Mouse (Mus musculus) lung, embryonic 14.5 days (tissue): ENCODE measurements around the gene Cnn3. TPM values are rescaled to one million over a fixed set of nuclear protein-coding genes. Genes with fewer than 3 reads are reported as not detected.
A peak's percentile ranks its signal among the peaks of the same experiment; 100 is the strongest.

Experiments
- ATAC-seq: fragments of 200-750 bp; cut with Nextera tagmentation; 2 replicates; pipeline ENCODE4 v1.8.0; 2017; ENCODE audit warnings: mild to moderate bottlenecking, moderate TSS enrichment, moderate library complexity; ENCODE audit not compliant: insufficient read depth
- DNase-seq: peaks from one replicate; pipeline ENCODE4 v3.0.0-alpha.2; 2015
- H3K27ac ChIP-seq: fragments of 300-500 bp; sonication (generic); 2 replicates; pipeline ENCODE4 v1.5.1; 2014; ENCODE audit warnings: low read depth, mild to moderate bottlenecking, moderate library complexity
- H3K27me3 ChIP-seq: fragments of 300-500 bp; sonication (generic); 2 replicates; pipeline ENCODE4 v1.6.1; 2014; ENCODE audit warnings: low read length, control low read depth; ENCODE audit not compliant: insufficient read depth
- H3K36me3 ChIP-seq: fragments of 300-500 bp; sonication (generic); 2 replicates; pipeline ENCODE4 v1.6.1; 2014; ENCODE audit warnings: control low read depth; ENCODE audit not compliant: insufficient read depth
- H3K4me1 ChIP-seq: fragments of 300-500 bp; sonication (generic); 2 replicates; pipeline ENCODE4 v1.6.1; 2014; ENCODE audit warnings: antibody characterized with exemption, control low read depth; ENCODE audit not compliant: insufficient read depth
- H3K4me2 ChIP-seq: fragments of 300-500 bp; sonication (generic); 2 replicates; pipeline ENCODE4 v1.6.1; 2014; ENCODE audit warnings: mild to moderate bottlenecking
- H3K4me3 ChIP-seq: fragments of 300-500 bp; sonication (generic); 2 replicates; pipeline ENCODE4 v1.5.1; 2014; ENCODE audit warnings: low read depth, low read length
- H3K9ac ChIP-seq: fragments of 300-500 bp; sonication (generic); 2 replicates; pipeline ENCODE4 v1.6.1; 2014
- H3K9me3 ChIP-seq: fragments of 300-500 bp; sonication (generic); 2 replicates; pipeline ENCODE4 v1.6.1; 2016; ENCODE audit warnings: low read depth, low read length, control low read depth
- CTCF ChIP-seq: IDR thresholded peaks from 2 replicates; pipeline ENCODE4 v1.5.1; 2016; ENCODE audit warnings: antibody characterized with exemption, low read depth
- WGBS: fragments of 180-500 bp; shearing (Covaris S2); extraction: QIAGEN DNeasy Blood & Tissue Kit; methylation state at CpG from one replicate; pipeline ENCODE4 v1.1.7; 2014; 5-methylcytosine and 5-hydroxymethylcytosine counted together
- polyA plus RNA-seq: library from polyadenylated mRNA; unstranded; fragments of >200 nt; fragmentation: Nextera tagmentation; extraction: Ambion mirVana; gene quantifications from 2 replicates; pipeline ENCODE4 v1.2.1, GENCODE M21; 2014

Cnn3 gene
- polyA plus RNA-seq, 1 experiment from 2014 or later = 671 TPM

- Histone ChIP-seq H3K27me3 (no peaks in the 10 kb centered on the region), H3K9me3 (no peaks in the 10 kb centered on the region), H3K4me1 (peaks cover 14% of the 10 kb centered on the region; the same call in 1 of the 2 replicates), H3K4me2 (peak overlapping the region; percentile 54), H3K36me3 (no peaks in the 10 kb centered on the region), H3K27ac (peak overlapping the region; percentile 75; the same call in 1 of the 2 replicates), H3K4me3 (no peak overlapping the region), H3K9ac (no peak overlapping the region)
- peak; percentile 64 for DNase-seq
- peak; percentile 64 for ATAC-seq
- no peak for TF ChIP-seq CTCF
- WGBS = 32% methylated on average over 7 of the region's 7 CpGs
Observed at GRCm38 (mm10) chr3:121390724-121391123, 35.6 kb upstream of the Cnn3 start.

- no peak overlapping the region for H3K4me2 ChIP-seq
- H3K9me3 ChIP-seq = no peaks in the 10 kb centered on the region
- H3K4me3 ChIP-seq = no peak overlapping the region
- H3K27me3 ChIP-seq = no peaks in the 10 kb centered on the region
- peak; percentile 93 for ATAC-seq
- H3K27ac ChIP-seq = no peak overlapping the region
- H3K4me1 ChIP-seq = peaks cover 9% of the 10 kb centered on the region; the same call in 1 of the 2 replicates
- peak; percentile 93 for DNase-seq
- TF ChIP-seq CTCF = no peak
- no peak overlapping the region for H3K9ac ChIP-seq
- WGBS = 53% methylated on average over 16 of the region's 16 CpGs
- H3K36me3 ChIP-seq = no peaks in the 10 kb centered on the region
Observed at GRCm38 (mm10) chr3:121395588-121396295, 30.6 kb upstream of the Cnn3 start.

GRCm38 (mm10) chr3:121396561-121396960, 29.7 kb upstream of the Cnn3 start:
- H3K27ac ChIP-seq = no peak overlapping the region
- peaks cover 5% of the 10 kb centered on the region; the same call in 1 of the 2 replicates for H3K4me1 ChIP-seq
- 68% methylated on average over 7 of the region's 7 CpGs for WGBS
- DNase-seq (no peak), ATAC-seq (no peak)
- no peak overlapping the region for H3K9ac ChIP-seq
- H3K9me3 ChIP-seq = no peaks in the 10 kb centered on the region
- H3K4me3 ChIP-seq = no peak overlapping the region
- H3K4me2 ChIP-seq = no peak overlapping the region
- H3K36me3 ChIP-seq = no peaks in the 10 kb centered on the region
- H3K27me3 ChIP-seq = no peaks in the 10 kb centered on the region
- TF ChIP-seq CTCF = no peak

GRCm38 (mm10) chr3:121397007-121397406, 29.3 kb upstream of the Cnn3 start:
- no peaks in the 10 kb centered on the region for H3K36me3 ChIP-seq
- no peak overlapping the region for H3K4me2 ChIP-seq
- TF ChIP-seq CTCF = no peak
- peak; percentile 22; the same call in 1 of the 2 replicates for ATAC-seq
- no peak overlapping the region for H3K27ac ChIP-seq
- 72% methylated on average over 6 of the region's 6 CpGs for WGBS
- H3K4me3 ChIP-seq = no peak overlapping the region
- H3K27me3 ChIP-seq = no peaks in the 10 kb centered on the region
- H3K4me1 ChIP-seq = peaks cover 5% of the 10 kb centered on the region; the same call in 1 of the 2 replicates
- DNase-seq = no peak
- no peak overlapping the region for H3K9ac ChIP-seq
- no peaks in the 10 kb centered on the region for H3K9me3 ChIP-seq

GRCm38 (mm10) chr3:121401384-121401783, 24.9 kb upstream of the Cnn3 start:
- Histone ChIP-seq H3K4me1 (no peaks in the 10 kb centered on the region), H3K9ac (no peak overlapping the region), H3K27me3 (no peaks in the 10 kb centered on the region), H3K4me3 (no peak overlapping the region), H3K4me2 (no peak overlapping the region), H3K9me3 (no peaks in the 10 kb centered on the region), H3K36me3 (no peaks in the 10 kb centered on the region), H3K27ac (no peak overlapping the region)
- DNase-seq = no peak
- WGBS = 70% methylated on average over 4 of the region's 4 CpGs
- no peak for ATAC-seq
- TF ChIP-seq CTCF = no peak

GRCm38 (mm10) chr3:121402096-121402495, 24.2 kb upstream of the Cnn3 start:
- TF ChIP-seq CTCF = no peak

GRCm38 (mm10) chr3:121403449-121403848, 22.8 kb upstream of the Cnn3 start:
- ATAC-seq = no peak
- H3K27me3 ChIP-seq = no peaks in the 10 kb centered on the region
- 51% methylated on average over 5 of the region's 5 CpGs for WGBS
- H3K4me2 ChIP-seq = no peak overlapping the region
- H3K9me3 ChIP-seq = no peaks in the 10 kb centered on the region
- H3K36me3 ChIP-seq = no peaks in the 10 kb centered on the region
- peaks cover 5% of the 10 kb centered on the region; the same call in 1 of the 2 replicates for H3K4me1 ChIP-seq
- no peak overlapping the region for H3K27ac ChIP-seq
- H3K4me3 ChIP-seq = no peak overlapping the region
- no peak overlapping the region for H3K9ac ChIP-seq
- no peak for TF ChIP-seq CTCF
- no peak for DNase-seq

More at GRCm38 (mm10) chr3:121402096-121402495, 24.2 kb upstream of the Cnn3 start:
- no peak overlapping the region for H3K9ac ChIP-seq
- H3K27ac ChIP-seq = no peak overlapping the region
- no peak overlapping the region for H3K4me3 ChIP-seq
- DNase-seq = no peak
- no peak for ATAC-seq
- H3K9me3 ChIP-seq = no peaks in the 10 kb centered on the region
- H3K4me1 ChIP-seq = no peaks in the 10 kb centered on the region
- no peak overlapping the region for H3K4me2 ChIP-seq
- H3K36me3 ChIP-seq = no peaks in the 10 kb centered on the region
- 74% methylated on average over 6 of the region's 6 CpGs for WGBS
- H3K27me3 ChIP-seq = no peaks in the 10 kb centered on the region
